In the genomic region with DNA sequence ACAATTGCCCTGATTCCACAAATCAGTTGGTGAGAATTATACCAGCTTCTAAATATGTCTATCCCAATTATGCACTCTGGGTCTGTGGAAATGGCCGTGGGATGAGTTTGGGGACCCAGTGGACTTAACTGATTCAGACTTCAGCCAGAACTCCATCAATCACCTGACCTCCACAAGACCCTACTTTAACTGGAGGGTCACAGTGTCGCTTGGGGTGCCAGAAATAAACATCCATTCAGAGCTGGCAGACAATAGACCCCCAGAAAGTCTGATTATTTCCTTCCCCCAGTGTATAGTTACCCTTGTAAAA, we compare ENCODE assay signal across 12 mouse cellular contexts. TPM values are rescaled to one million over a fixed set of nuclear protein-coding genes. Genes with fewer than 3 reads are reported as not detected.
A peak's percentile ranks its signal among the peaks of the same experiment; 100 is the strongest.
DNase-seq lines count a peak whose midpoint lies in the region; ATAC-seq and TF ChIP-seq lines count a peak whose summit lies in the region.
"Had no signal": no experiment of that assay in that cellular context is flagged by ENCODE, and none has a peak within 500 bp of the region (broad histone marks: within the 10 kb centered on the region; RNA-seq: fewer than 3 reads in every experiment).

No protein-coding gene starts in this region.

- H3K9ac ChIP-seq in heart, embryonic 14.5 days (ENCODE audit: low read length), result peak overlapping the region; percentile 52
- no peak overlapping the region for H3K9ac ChIP-seq in forebrain, embryonic 14.5 days (ENCODE audit: low read length)
- H3K9ac ChIP-seq in limb, embryonic 15.5 days, result no peak overlapping the region

- H3K4me3 ChIP-seq in heart, embryonic 14.5 days (ENCODE audit: control insufficient read depth in 1 of 2, insufficient read depth in 1 of 2, low read depth in 1 of 2, low read length in 2 of 2), result peak overlapping the region; percentile 26 to 33
- H3K4me3 ChIP-seq in C2C12 (ENCODE audit: insufficient read depth, poor library complexity, severe bottlenecking), result peak overlapping the region; percentile 11
- no peak overlapping the region for H3K4me3 ChIP-seq in forebrain, embryonic 14.5 days (ENCODE audit: low read depth, low read length)
- H3K4me3 ChIP-seq in limb, embryonic 15.5 days, result peak overlapping the region; percentile 16; the same call in 1 of the 2 replicates

- 50% methylated on average over 2 of the region's 2 CpGs for WGBS in heart, embryonic 14.5 days
- 56% methylated on average over 2 of the region's 2 CpGs for WGBS in forebrain, embryonic 14.5 days
- 33% methylated on average over 2 of the region's 2 CpGs for WGBS in limb, embryonic 15.5 days

- H3K4me1 ChIP-seq in heart, embryonic 14.5 days (ENCODE audit: control insufficient read depth in 2 of 2, insufficient read depth in 2 of 2, low read length in 2 of 2), result no peaks in the 10 kb centered on the region
- H3K4me1 ChIP-seq in forebrain, embryonic 14.5 days (ENCODE audit: control insufficient read depth, insufficient read depth, low read length), result no peaks in the 10 kb centered on the region
- H3K4me1 ChIP-seq in limb, embryonic 15.5 days, result no peaks in the 10 kb centered on the region

- H3K79me2 ChIP-seq in C2C12 (ENCODE audit: control insufficient read depth, insufficient read depth), result no peaks in the 10 kb centered on the region

- H3K27ac ChIP-seq in heart, embryonic 14.5 days (replicated peaks in 1 of 2; ENCODE audit: control insufficient read depth in 1 of 2, insufficient read depth in 1 of 2, low read depth in 2 of 2, low read length in 2 of 2), result no peak overlapping the region
- H3K27ac ChIP-seq in forebrain, embryonic 14.5 days (ENCODE audit: low read depth, low read length), result no peak overlapping the region
- no peak overlapping the region for H3K27ac ChIP-seq in limb, embryonic 15.5 days

- no peaks in the 10 kb centered on the region for H3K27me3 ChIP-seq in heart, embryonic 14.5 days (ENCODE audit: control insufficient read depth, insufficient read depth, low read length)
- H3K27me3 ChIP-seq in C2C12 (ENCODE audit: control insufficient read depth, insufficient read depth, insufficient read length), result no peaks in the 10 kb centered on the region
- no peaks in the 10 kb centered on the region for H3K27me3 ChIP-seq in forebrain, embryonic 14.5 days (replicated peaks; ENCODE audit: control insufficient read depth, insufficient read depth, low read length)
- H3K27me3 ChIP-seq in limb, embryonic 15.5 days, result no peaks in the 10 kb centered on the region

- no peaks in the 10 kb centered on the region for H3K79me3 ChIP-seq in C2C12 (ENCODE audit: low read depth)

- no peaks in the 10 kb centered on the region for H3K36me3 ChIP-seq in heart, embryonic 14.5 days (ENCODE audit: control insufficient read depth, insufficient read depth, low read length)
- no peaks in the 10 kb centered on the region for H3K36me3 ChIP-seq in C2C12 (ENCODE audit: control insufficient read depth, insufficient read depth)
- H3K36me3 ChIP-seq in forebrain, embryonic 14.5 days (ENCODE audit: control insufficient read depth, insufficient read depth, low read length), result no peaks in the 10 kb centered on the region
- no peaks in the 10 kb centered on the region for H3K36me3 ChIP-seq in limb, embryonic 15.5 days

- peak overlapping the region; percentile 15 for H3ac ChIP-seq in C2C12 (ENCODE audit: control insufficient read depth, insufficient read length, low read depth)

- TF ChIP-seq CTCF in C2C12 (IDR thresholded peaks at IDR 0.05; ENCODE audit: control insufficient read depth, insufficient read depth, insufficient read length), result no peak

- no peaks in the 10 kb centered on the region for H3K9me3 ChIP-seq in heart, embryonic 14.5 days (ENCODE audit: control insufficient read depth, low read length)
- no peaks in the 10 kb centered on the region for H3K9me3 ChIP-seq in forebrain, embryonic 14.5 days (replicated peaks; ENCODE audit: control insufficient read depth, low read length)
- H3K9me3 ChIP-seq in limb, embryonic 15.5 days, result no peaks in the 10 kb centered on the region

- DNase-seq in heart, adult 18-20 months, result no peak
- DNase-seq in forebrain, embryonic 14.5 days (ENCODE audit: low spot score), result no peak
- no peak for DNase-seq in urinary bladder, postnatal 36 days (ENCODE audit: low spot score in 2 of 2)
- DNase-seq in right cerebral cortex, adult 2 months (ENCODE audit: low spot score in 2 of 2), result no peak
- DNase-seq in thymus, postnatal 4 days, result no peak
- DNase-seq: thymus, postnatal 14 days had no signal

- peak overlapping the region; percentile 55 for H3K4me2 ChIP-seq in heart, embryonic 14.5 days (ENCODE audit: low read length)
- H3K4me2 ChIP-seq in forebrain, embryonic 14.5 days (ENCODE audit: low read length), result 0 out of 2 replicates have a peak overlapping the region, but pooled peaks have one; percentile 7
- H3K4me2 ChIP-seq in limb, embryonic 15.5 days, result no peak overlapping the region

- ATAC-seq in heart, embryonic 14.5 days (ENCODE audit: insufficient number of reproducible peaks, insufficient read depth, low FRiP score, low read depth), result no peak
- ATAC-seq in forebrain, embryonic 14.5 days, result peak; percentile 37
- ATAC-seq in limb, embryonic 15.5 days (ENCODE audit: insufficient number of reproducible peaks, low FRiP score, low TSS enrichment, low read depth), result 0 out of 2 replicates have a peak, but pooled peaks have one; percentile 4

TF ChIP-seq in C2C12, 6 proteins besides CTCF, POLR2A, EP300 and RAD21:
- TF ChIP-seq MYOD1 (IDR thresholded peaks at IDR 0.05; ENCODE audit: control insufficient read depth, insufficient read length, low read depth) (no peak), MAX (IDR thresholded peaks at IDR 0.05) (no peak)

RNA-seq across cellular contexts. Expression of a gene that starts 37.0 kb away (rescaled TPM):
- polyA plus RNA-seq in heart, embryonic 14.5 days (2014; fragmentation: Nextera tagmentation; extraction: Ambion mirVana), result not detected in 2 replicates
- not detected for total RNA-seq in heart, adult 18-20 months (2021)
- not detected for polyA plus RNA-seq in C2C12 (2012; fragmentation: generic; extraction: Trizol)
- polyA plus RNA-seq in forebrain, embryonic 14.5 days (2014; fragmentation: Nextera tagmentation; extraction: Ambion mirVana), result not detected in 2 replicates
- polyA plus RNA-seq in limb, embryonic 15.5 days (2015; fragmentation: Nextera tagmentation; extraction: Ambion mirVana), result not detected in 2 replicates
- total RNA-seq: adrenal gland, adult 8-10 months; gastrocnemius, postnatal 4 days had no signal
- polyA plus RNA-seq: CD4-positive, CD25-positive, alpha-beta regulatory T cell, adult 4 months had no signal
